Mouse (Mus musculus): ENCODE results near the gene Olfr273.
"Not testable (repeated sequence)": the region's sequence is repeated elsewhere in the genome, so short reads cannot be mapped to it uniquely, and the experiment has no call there.

Olfr273 gene

GRCm38 (mm10) chr4:52859136-52859535 is at the start of gene Olfr273:
Olfr273 (minus strand) TSS chr4:52859236.
- DNase-seq (ENCODE audit: low spot score in 2 of 2): no peak

- no peak for DNase-seq (ENCODE audit: low spot score in 2 of 2)
These were observed 5.1 kb upstream of the Olfr273 start for GRCm38 (mm10) chr4:52864156-52864555.

GRCm38 (mm10) chr4:52849672-52850071 is 9.4 kb downstream of the Olfr273 start:
- no peak for DNase-seq (ENCODE audit: low spot score in 2 of 2)

GRCm38 (mm10) chr4:52849039-52849635 is 9.9 kb downstream of the Olfr273 start:
- no peak for DNase-seq (ENCODE audit: low spot score in 2 of 2)

GRCm38 (mm10) chr4:52845411-52845810 is 13.6 kb downstream of the Olfr273 start:
- DNase-seq (ENCODE audit: low spot score in 2 of 2): not testable (repeated sequence)

- DNase-seq (ENCODE audit: low spot score in 2 of 2): no peak
These were observed 37.7 kb downstream of the Olfr273 start for GRCm38 (mm10) chr4:52821375-52821774.

GRCm38 (mm10) chr4:52814304-52814703 is 44.7 kb downstream of the Olfr273 start, which contains the start of gene Olfr275:
Olfr275 (plus strand) TSS chr4:52814604.
- no peak for DNase-seq (ENCODE audit: low spot score in 2 of 2)

GRCm38 (mm10) chr4:52811871-52812270 is 47.2 kb downstream of the Olfr273 start:
- no peak for DNase-seq (ENCODE audit: low spot score in 2 of 2)

All from frontal cortex, postnatal 25 days (tissue).